Mouse (Mus musculus) heart, adult 9 months (tissue): ENCODE measurements around the gene Cyb5b.
A peak's percentile ranks its signal among the peaks of the same experiment; 100 is the strongest.
"Not testable (repeated sequence)": the region's sequence is repeated elsewhere in the genome, so short reads cannot be mapped to it uniquely, and the experiment has no call there.

Experiments
- DNase-seq, 2 experiments: peaks; one replicate each; pipeline ENCODE4 v3.0.0; 2022; ENCODE audit warnings: low spot score in 2 of 2

Cyb5b gene

DNA sequence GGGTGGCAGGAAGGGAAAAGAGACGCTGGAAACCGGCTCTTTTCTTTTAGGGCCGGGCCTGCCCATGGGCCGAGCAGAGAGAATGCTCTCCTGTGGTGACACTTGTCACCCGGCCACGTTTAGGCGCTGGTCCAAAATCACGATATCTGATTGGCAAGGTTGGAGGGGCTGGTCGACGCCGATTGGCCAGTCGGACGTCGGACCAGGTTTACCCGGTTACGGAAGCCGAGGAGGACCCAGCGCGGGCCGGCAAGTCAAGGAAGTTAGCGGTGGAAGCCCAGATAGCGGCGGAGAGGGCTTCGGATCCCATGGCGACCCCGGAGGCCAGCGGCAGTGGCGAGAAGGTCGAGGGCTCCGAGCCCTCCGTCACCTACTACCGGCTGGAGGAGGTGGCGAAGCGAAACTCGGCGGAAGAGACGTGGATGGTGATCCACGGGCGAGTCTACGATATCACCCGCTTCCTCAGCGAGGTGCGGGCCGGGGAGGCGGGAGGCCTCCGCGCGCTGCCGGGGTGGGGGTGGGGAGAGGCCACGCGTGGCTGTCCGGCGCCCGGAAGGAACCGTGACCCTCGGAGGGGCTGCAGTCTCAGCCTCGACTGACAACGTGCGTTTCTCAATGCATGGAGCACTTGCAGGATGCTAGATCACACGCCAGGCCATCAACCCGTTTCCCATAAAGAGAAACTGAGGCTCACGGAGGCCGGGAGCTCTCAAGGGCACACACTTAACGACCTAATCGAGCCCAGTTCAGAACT is at the start of gene Cyb5b:
Cyb5b (plus strand) TSS at position 237 of the 754 bp plus-strand sequence.
- peak; percentile 93 to 95 for DNase-seq

- peak in 1 of 2 experiments; percentile 63 for DNase-seq
Observed at GRCm38 (mm10) chr8:107104547-107104946, 45.9 kb upstream of the Cyb5b start.

DNA sequence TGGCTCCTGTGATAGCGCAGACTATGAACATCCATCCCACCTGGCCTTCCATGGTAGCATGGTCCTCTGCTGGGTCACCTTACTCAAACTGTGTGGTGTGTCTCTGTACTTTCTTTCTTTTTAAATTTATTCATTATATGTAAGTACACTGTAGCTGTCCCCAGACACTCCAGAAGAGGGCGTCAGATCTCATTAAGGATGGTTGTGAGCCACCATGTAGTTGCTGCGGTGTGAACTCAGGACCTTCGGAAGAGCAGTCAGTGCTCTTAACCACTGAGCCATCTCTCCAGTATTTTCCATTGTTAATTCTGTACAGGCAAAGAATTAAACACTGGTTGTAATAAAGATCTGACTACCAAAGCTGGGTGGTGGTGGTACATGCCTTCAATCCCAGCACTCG is 42.4 kb upstream of the Cyb5b start:
- not testable (repeated sequence) for DNase-seq

GRCm38 (mm10) chr8:107108978-107109720 is 41.3 kb upstream of the Cyb5b start:
- DNase-seq: no peak

- DNase-seq: no peak
Observed at GRCm38 (mm10) chr8:107109816-107110435, 40.5 kb upstream of the Cyb5b start.

DNA sequence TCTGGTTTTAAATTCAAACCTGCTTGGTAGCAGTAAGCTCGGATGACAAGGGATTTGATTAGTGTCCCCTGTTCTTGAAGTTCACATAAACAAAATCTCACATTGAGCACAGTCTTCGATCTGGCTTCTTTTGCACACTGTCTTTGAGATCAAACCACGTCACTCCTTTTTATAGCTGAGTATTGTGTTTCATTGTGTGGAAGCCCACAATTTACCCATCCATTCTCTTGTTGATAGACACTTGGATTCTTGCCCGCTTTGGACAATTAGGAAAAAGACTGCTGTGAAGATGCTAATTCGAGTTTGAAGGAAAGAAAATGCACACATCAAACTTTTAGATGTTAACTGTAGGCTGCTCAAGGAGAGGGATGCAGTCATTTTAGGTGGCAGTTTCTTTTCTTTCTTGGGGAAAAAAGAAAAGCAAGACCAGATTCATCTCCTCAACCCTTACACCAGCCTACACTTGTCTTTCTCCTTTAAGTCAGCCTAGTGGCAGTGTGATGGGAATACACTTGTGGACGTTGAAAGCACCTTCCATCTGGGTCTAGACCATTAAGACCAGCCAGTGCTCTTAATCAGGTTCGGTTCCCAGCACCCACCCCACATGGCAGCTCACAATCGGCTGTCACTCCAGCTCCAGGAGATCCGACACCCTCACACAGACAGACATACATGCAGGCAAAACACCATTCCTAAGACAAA is 39.7 kb upstream of the Cyb5b start:
- no peak for DNase-seq

DNA sequence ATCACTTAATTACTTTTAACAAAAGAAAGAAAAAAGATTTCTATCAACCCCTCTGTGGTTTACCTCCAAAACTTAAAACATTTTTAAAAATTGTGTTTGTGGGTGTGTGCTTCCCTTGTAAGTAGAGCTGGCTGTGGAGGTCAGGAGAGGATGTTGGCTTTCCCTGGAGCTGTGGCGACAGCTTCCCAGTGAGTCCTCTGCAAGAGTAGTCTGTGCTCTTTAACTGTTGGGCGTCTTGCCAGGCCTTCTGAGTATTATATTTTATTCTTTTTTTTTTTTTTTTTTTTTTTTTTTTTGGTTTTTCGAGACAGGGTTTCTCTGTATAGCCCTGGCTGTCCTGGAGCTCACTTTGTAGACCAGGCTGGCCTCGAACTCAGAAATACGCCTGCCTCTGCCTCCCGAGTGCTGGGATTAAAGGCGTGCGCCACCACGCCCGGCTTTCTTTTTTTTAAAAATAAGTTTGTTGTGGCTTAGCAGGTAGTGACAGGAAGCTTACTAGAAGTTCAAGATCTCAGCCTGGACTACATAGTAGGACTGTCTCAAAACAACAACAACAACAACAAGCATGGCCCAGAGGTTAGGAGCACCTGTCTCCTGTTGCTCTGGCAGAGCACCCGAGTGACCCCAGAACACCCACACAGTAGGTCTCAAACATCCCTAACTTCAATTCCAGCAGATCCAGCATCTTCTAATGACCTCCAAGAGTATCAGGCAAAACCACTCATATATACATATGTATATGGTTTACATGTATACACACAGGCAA is 38.9 kb upstream of the Cyb5b start:
- no peak for DNase-seq

- no peak for DNase-seq
Observed at GRCm38 (mm10) chr8:107113209-107113608, 37.2 kb upstream of the Cyb5b start.

GRCm38 (mm10) chr8:107114150-107115007 is 36.1 kb upstream of the Cyb5b start:
- no peak for DNase-seq

DNA sequence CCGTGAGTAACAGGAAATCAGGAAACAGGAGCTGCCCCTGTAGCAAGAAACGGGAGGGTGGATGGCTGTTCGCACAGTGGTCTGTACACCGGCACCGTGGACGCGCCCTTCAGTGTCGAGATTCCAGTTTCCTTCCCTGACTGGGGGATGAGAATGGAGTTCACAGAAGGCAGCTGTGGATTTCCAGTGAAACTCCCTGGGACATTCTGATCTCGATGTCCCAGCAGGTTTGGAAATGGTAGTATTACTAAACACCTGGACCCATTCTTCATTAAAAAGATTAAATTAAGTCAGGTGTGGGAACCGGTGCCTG is 35.5 kb upstream of the Cyb5b start:
- no peak for DNase-seq

DNA sequence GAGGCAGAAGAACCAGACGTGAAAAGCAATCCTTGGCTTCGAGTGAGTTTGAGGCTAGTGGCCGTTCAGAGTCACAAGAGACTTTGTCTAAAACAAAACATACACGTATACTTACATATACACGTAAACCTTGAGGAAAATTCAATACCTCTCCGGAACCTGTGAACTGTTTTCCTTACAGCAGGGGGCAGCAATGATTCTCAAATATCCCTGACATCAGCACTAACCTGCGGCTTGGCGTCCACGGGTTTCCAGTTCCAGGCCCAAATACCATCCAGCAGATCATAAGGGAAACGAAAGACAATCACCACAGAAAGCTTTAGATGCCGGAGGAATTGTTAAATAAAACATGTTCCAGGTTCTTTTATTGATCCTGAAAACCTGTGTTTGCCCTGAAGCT is 34.4 kb upstream of the Cyb5b start:
- peak; percentile 53 to 84 for DNase-seq

GRCm38 (mm10) chr8:107117019-107117418 is 33.4 kb upstream of the Cyb5b start:
- DNase-seq: no peak

GRCm38 (mm10) chr8:107118803-107119233 is 31.6 kb upstream of the Cyb5b start:
- DNase-seq: no peak

DNA sequence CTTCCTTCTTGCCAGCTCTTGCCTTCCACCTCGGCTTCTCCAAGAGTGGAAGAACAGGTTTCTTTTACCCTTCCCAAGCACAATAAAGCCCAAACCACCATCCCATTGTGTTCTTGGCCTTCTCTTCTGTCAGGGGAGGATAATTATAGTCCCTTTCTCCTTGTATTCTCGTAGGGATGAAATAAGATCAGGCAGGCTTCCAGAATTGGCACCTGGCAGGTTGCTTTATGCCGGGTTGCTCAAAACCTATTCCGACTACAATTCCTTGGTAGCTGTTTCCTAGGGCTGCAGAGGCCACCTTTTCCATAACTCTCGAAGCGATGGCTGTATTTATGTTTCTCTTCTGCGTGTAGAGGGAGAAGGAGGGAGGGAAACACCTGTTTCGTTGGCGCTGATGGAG is 31.0 kb upstream of the Cyb5b start:
- no peak for DNase-seq

DNA sequence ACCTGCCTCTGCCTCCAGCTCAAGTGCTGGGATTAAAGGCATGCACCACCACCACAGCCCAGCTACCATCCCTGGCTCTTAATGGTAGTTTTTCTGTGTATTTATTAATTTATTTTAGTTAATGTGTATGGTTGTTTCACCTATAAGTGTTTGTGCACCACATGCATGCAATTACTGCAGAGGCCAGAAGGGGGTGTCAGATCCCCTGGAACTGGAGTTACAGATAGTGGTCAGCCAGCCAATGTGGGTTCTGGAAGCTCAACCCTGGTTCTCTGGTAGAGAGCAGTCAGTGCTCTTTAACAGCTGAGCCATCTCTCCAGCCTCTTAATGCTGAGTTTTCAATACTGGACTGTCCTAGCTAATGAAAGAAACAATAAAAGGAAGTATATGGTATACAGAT is 29.6 kb upstream of the Cyb5b start:
- DNase-seq: no peak

- no peak for DNase-seq
Observed at GRCm38 (mm10) chr8:107121681-107122291, 28.7 kb upstream of the Cyb5b start.

GRCm38 (mm10) chr8:107123063-107123614 is 27.3 kb upstream of the Cyb5b start:
- DNase-seq: no peak

- no peak for DNase-seq
Observed at GRCm38 (mm10) chr8:107124343-107124742, 26.1 kb upstream of the Cyb5b start.

GRCm38 (mm10) chr8:107129171-107130025 is 21.0 kb upstream of the Cyb5b start:
- peak in 1 of 2 experiments; percentile 60 for DNase-seq
